Mouse (Mus musculus) adrenal gland, adult 18-20 months (tissue): ENCODE results near the gene Hoxb9. TPM values are rescaled to one million over a fixed set of nuclear protein-coding genes. Genes with fewer than 3 reads are reported as not detected.

Experiments used
- DNase-seq, 2 experiments: peaks; one replicate each; pipeline ENCODE4 v3.0.0; 2021 to 2022; ENCODE audit warnings: low spot score in 2 of 2
- long read RNA-seq, 2 experiments: library from polyadenylated mRNA; stranded (forward); transcript quantifications; one replicate each; pipeline ENCODE4 v2.0.0; 2021
- total RNA-seq, 2 experiments: library from RNA; stranded (reverse); gene quantifications; 1 replicate in 1 of 2; 2 replicates in 1 of 2; pipeline ENCODE4 v1.2.3; 2021

The Hoxb9 gene
- 100 to 1,000 TPM; 294 to 445 TPM for total RNA-seq
- long read RNA-seq, experiment 1, transcript Hoxb9-201 (2 exons, 2,574 nt): major isoform, 16 of 22 reads
- long read RNA-seq, experiment 1, partial matches to known transcripts: 0 of 22 reads
- long read RNA-seq, experiment 1, other reads (novel, unspliced or antisense): 6 of 22 reads
- long read RNA-seq, experiment 2, transcript Hoxb9-201 (2 exons, 2,574 nt): major isoform, 7 of 12 reads
- long read RNA-seq, experiment 2, partial matches to known transcripts: 0 of 12 reads
- long read RNA-seq, experiment 2, other reads (novel, unspliced or antisense): 5 of 12 reads

- DNase-seq: peak; percentile 74 to 85
These were observed at the start of gene Hoxb9 for GRCm38 (mm10) chr11:96270996-96271540. TSS of gene Hoxb9 (plus strand) at chr11:96271457.

GRCm38 (mm10) chr11:96223813-96224212 is 47.4 kb upstream of the Hoxb9 start:
- DNase-seq: no peak

DNA sequence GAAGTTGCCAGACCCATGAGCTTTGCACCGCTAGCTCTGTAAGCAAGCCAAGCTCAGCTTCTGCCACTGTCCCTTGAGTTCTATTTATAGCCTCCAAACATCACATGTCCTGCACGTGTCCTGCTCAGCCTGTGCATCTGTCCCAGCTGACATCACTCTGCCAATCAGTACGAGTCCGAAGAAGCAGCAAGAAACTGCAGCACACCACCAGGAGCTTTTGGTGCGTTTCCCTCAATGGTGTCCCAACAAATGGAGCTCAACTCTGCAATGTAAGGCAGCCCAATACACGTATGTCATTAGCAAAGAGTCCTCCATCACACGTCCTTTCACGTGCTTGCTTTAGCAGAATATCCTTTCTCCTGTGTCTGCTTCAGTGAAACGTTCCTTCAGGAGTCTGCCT is 43.6 kb upstream of the Hoxb9 start:
- DNase-seq: no peak

- DNase-seq: peak; percentile 48 to 51
These were observed 36.4 kb upstream of the Hoxb9 start for GRCm38 (mm10) chr11:96234906-96235305.

GRCm38 (mm10) chr11:96240211-96240610 is 31.0 kb upstream of the Hoxb9 start:
- peak in 1 of 2 experiments; percentile 56 for DNase-seq

DNA sequence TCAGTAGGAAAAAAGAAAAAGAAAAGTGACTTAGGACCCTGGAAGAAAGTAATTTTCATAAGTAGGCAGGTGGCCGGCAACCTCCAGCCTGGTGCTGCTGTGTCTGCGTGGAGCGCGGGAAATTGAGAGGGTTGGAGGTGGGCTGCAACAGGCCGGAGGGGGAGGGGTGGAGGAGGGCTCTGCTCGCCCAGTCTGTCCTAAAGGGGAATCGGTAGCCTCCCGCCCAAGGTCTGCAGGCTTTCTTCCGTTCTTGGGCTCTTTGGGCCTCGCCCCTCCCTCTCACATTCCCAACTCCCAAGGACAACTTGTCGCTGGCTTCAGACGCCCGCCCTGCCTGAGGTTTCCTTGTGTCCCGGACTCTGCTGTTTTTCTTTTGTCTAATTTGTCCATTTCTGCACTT is 20.4 kb upstream of the Hoxb9 start:
- DNase-seq: peak; percentile 44 to 50

DNA sequence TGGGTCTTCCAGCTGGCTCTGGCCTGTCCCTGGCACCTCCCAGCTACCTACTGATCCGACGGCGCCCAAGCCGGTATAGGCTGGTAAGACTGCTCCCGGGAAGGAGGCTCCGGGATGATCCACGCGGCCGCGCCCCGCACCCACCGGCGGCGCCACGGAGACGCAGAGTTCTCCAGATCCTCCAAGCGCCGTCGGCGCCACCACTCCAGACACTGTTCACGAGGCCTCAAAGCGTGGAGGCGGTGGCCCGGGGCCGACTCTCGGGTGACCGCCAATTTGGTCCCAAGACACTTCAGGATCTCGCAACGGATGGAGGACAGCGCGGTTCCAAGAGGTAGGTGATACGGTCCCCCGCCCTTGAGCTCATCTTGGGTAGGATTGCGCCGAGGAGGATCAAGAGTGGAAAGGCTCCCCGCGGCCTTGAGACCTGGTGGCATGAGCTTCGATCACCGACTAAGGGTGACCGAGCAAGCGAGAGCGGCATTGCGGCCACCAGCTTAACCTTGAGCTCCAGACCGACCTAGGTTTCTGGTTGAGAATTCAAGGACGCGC is 19.7 kb upstream of the Hoxb9 start:
- peak; percentile 46 to 55 for DNase-seq

- DNase-seq: peak in 1 of 2 experiments; percentile 39
These were observed 18.6 kb upstream of the Hoxb9 start for GRCm38 (mm10) chr11:96252541-96253120.

DNA sequence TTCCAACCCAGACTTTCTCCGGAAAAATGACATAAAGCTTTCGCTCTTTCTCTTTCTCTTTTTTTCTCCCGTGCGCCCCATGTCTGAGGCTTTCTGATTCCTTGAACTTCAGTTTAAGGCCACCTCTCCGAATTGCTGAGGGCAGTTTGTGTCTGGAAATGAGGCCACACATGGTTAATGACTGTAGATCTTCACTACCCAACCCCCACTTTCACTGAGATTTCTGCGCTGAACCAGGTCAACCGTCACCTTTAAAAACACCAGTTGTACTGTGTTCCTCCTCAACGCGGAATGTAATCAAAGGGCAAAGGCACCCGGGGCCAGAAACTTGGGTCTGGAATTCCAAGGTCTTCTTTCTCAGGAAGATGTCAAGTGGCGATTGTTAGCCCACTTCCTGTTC is 17.0 kb upstream of the Hoxb9 start:
- DNase-seq: peak in 1 of 2 experiments; percentile 35

DNA sequence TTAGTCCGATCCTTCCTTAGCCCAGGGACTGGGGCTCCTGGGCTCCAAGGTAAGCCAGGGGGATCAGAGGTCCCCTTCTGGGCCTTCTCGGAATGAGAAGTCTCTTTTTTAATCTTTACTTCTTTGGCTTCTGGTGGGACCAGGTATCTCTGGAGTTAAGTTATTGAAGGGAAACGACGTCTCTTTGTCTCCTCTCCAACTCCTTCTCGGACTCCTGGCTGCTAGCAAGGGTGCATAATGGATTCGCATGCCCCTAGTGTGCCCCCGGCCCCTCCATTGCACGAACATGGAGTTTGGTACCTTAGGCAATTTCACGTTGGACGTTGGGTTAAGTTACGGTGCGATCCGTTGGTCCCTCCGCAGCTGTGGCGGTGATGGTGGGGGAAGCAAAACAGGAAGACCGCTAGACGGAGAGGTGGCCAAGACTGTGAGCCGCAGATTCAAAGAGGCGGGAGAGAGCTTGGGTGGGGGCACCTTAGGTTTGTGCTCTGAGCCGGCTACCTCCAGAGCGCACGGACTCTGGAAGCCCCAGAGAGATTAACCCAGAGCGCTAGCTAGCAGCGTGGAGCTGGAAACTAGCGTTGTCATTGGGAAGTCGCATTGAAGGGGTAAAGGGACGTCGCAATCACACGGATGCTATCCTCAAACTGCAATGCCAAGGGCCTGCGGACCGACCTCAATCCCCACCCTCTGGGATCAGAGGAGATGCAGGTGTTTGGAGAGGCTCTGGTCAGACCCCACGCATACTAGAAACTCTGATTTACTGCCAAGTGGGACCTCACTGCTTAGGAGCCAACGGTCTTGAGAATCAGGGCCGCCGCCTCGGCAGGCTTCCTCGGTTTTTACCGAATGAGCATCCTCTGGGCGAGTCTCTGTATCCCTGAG is 15.9 kb upstream of the Hoxb9 start:
- peak in 1 of 2 experiments; percentile 43 for DNase-seq

- no peak for DNase-seq
These were observed 15.2 kb upstream of the Hoxb9 start for GRCm38 (mm10) chr11:96255996-96256445.

DNA sequence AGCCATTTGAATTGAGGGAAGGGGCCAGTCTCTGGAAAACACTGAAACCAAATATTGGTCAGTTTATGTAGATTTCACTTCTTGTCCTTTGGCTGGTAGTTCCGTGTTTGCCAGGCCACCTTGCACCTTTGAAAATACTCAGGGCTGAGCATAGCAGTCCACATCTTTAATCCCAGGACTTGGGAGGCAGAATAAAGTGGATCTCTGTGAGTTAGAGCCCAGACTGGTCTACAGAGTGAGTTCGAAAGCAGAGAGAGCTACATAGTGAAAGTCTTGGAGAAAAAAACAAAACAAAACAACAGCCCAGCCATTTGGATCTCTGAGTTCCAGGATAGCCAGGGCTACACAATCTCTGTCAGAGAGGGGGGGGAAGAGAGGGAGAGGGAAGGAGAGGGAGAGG is 14.1 kb upstream of the Hoxb9 start:
- DNase-seq: no peak

DNA sequence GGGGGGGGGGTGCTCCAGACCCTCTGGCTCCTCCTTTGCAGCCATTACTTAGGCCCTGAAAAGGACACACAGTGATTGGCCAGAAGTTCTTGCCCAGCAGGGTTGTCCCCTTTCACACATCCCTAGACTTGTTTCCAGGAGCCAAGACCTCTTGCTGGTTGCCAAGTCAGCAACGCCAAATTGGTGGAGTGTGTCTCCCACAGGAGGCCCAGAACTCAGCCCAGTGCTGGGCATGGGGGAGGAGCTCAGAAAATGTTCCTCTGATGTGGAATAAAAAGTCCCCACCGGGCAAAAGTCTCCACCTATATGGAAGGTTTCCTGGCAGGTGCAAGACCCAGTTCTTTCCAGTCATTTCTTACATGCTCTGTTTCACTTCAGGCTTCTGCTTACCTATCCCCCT is 12.2 kb upstream of the Hoxb9 start:
- DNase-seq: peak in 1 of 2 experiments; percentile 16

DNA sequence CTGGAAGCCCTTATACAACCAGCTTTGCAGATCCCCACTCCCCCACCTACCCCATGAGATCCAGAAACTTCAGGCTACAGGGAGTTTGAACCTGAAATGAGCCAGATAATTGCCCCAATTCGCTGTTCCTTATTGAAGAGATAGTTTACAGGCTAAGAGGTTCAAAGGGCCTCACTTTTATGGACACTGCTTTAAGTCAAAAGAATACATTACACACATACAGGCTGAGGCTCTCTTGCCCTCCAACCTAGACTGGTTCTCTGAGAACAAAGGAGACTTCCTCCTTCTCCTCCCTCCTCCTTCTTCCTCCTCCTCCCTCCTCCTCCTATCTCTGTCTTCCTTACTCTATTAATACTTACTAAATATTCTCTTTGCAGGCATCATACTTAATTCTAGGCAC is 11.7 kb upstream of the Hoxb9 start:
- no peak for DNase-seq

- DNase-seq: peak; percentile 53 to 68
These were observed 10.8 kb upstream of the Hoxb9 start for GRCm38 (mm10) chr11:96260310-96260970.

GRCm38 (mm10) chr11:96261323-96261890 is 9.8 kb upstream of the Hoxb9 start:
- peak; percentile 87 for DNase-seq

DNA sequence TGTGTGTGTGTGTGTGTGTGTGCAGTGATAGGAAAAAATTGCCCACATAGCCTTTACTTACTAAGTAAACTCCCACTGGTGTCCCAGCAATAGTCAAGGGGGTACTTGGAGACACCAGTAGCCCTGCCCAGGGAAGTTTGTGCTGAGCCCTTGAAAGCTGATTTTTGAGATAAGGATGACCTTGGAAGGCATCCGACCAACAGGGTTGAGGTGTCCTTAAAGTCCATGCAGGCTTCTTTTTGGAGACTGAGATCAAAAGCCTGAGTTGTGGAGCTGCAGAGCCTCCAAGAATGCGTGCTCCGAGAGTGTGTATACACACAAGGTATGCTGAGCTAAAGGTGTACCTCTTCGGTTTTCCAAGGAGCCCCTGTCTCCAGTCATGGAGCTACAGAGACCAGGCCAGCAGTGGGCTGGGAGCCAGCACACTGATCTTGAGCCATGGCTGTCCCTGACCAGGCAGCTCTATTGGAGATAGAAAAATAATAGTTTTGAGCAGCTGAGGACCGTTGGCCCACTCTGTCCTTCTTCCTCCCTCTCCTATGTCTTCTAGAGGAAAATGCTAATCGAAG is 8.9 kb upstream of the Hoxb9 start:
- DNase-seq: peak in 1 of 2 experiments; percentile 54

GRCm38 (mm10) chr11:96263636-96264389 is 7.4 kb upstream of the Hoxb9 start:
- peak in 1 of 2 experiments; percentile 34 for DNase-seq

GRCm38 (mm10) chr11:96264390-96265020 is 6.8 kb upstream of the Hoxb9 start:
- DNase-seq: no peak
